Mouse (Mus musculus) adrenal gland, postnatal 14 days (tissue): ENCODE measurements around the gene Pde1b. TPM values are rescaled to one million over a fixed set of nuclear protein-coding genes. Genes with fewer than 3 reads are reported as not detected.

Experiments used
- DNase-seq: peaks from one replicate; pipeline ENCODE4 v3.0.0; 2021; ENCODE audit warnings: mixed read lengths
- long read RNA-seq, 2 experiments: library from polyadenylated mRNA; stranded (forward); transcript quantifications; one replicate each; pipeline ENCODE4 v2.0.0; 2021
- total RNA-seq: library from RNA; stranded (reverse); gene quantifications from 2 replicates; pipeline ENCODE4 v1.2.3, GENCODE M21; 2021

Pde1b gene
- total RNA-seq: 5.2 and 8.1 TPM in 2 replicates
- long read RNA-seq, experiment 1, partial matches to known transcripts: 1 of 9 reads
- long read RNA-seq, experiment 1, other reads (novel, unspliced or antisense): 1 of 9 reads
- long read RNA-seq, experiment 2, transcript Pde1b-201 (16 exons, 3,218 nt): major isoform, 5 of 8 reads
- long read RNA-seq, experiment 2, partial matches to known transcripts: 0 of 8 reads
- long read RNA-seq, experiment 2, other reads (novel, unspliced or antisense): 2 of 8 reads

DNA sequence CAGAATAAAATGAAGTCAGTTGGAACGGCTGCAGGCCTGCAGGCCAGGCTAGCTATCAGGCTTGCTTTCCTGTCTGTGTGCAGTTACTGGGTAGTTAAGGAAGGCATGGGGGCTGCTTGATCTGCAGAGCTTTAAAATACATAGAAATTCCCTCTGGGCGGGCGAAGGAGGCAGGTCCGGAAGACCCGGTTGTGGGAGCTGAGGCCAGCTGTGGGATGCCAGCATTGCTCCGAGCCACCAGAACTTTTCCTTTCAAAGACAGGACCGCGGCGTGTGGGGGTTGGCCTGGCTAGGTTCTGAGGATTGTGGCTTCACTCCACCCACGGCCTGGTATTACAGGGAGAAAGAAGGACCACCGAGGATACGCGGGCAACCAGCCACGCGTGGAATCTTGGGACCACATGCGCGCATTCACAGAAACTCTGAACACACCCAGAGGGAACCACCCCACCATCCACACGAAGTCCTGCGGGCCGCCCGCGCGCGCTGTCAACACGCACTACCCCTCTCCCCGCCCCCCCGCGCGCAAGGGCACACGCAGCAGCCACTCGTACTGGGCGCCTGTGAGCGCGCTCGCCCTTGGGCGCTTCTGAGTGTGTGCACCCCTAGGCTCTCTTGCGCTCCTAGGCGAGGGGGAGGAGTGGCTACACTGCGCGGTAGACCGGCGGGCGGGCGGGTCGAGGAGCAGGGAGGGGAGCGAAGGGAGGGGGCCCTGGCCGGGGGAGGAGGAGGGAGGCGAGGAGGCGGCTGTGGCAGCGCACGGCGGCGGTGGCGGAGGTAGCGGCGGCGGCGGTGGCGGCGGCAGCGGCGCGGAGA is at the start of gene Pde1b:
Gene Pde1b, plus strand, starts transcription at position 600 of the 816 bp plus-strand sequence.
- peak; percentile 84 for DNase-seq

DNA sequence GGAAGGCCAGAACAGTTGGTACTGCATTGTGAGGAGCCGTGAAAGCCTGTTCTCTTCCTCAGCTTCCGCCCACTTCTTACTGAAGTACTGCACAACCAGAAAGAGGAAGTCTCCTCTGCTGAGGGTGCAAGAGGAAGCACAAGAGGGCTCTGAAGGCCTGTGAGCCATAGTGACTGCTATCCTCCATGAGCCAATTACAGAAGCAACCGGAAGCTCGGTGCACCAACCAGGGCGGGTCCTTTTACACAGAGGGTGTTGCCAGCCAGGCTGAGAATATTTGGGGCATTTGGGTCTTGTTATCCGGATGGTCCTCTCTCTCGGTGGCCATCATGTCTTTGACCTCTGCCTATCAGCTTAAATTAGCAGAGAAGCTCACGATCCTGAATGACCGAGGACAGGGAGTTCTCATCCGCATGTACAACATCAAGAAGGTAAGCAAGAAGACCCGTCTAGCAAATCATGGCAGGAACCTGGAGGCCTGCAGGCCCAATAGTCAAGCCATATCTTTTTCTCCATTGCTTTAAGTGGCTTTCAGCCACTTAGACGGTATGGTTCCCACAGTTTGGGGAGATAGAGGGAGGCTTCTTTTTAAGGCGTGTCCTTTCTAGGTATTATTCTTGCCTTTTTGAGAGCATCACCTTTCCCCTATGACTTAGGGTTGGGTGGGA is 49.1 kb upstream of the Pde1b start, which contains the start of gene Nckap1l:
Gene Nckap1l, plus strand, starts transcription at position 244 of the 668 bp plus-strand sequence.
- DNase-seq: peak; percentile 33

DNA sequence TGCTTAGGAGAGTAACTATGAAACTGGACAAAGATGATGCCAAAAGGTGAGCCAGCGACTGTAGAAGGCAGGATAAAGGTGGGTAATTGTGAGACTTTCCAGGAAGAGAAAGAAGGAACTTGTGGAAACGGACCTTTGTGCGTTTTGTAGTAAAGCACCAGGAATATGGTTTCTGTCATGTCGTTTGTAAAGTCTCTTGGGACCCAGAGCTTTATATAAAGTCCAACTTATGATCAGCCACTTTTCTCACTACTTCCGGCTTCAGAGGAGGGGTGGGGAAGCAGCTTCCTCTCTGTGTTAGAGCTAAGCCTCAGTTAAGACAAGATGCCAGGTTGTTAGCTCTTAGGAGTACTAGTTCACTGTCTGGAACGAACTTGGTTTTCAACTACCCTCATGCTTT is 48.4 kb upstream of the Pde1b start:
- DNase-seq: no peak

DNA sequence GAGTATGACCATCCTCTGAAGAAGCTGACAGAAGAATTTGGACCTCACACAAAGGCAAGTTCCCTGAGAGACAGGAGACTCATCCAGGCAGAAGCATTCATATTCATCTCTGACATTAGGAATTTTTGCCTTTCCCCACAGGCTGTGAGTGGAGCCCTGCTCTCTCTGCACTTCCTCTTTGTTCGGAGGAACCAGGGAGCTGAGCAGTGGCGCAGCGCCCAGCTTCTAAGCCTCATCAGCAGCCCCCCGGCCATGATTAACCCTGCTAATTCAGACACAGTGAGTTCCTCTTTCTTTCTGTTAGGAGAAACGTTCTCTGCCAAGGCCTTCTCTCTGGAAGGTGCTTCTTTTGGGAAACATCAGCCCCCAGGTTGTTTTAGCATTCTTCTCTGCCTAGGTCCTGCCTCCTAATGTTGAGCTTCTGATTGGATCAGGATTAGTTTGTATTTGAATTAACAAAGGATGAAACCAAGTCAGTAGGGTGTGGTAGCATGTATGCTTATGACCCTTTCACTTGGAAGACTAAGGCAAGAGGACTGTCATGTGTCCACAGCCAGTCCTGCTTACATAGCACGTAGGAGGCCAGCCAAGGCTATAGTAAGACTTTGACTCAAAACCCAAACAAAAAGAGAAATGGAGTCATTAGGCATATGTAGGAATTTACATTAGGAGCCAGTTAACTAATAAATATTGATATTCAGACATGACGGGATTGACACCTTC is 40.1 kb upstream of the Pde1b start:
- DNase-seq: peak; percentile 14

DNA sequence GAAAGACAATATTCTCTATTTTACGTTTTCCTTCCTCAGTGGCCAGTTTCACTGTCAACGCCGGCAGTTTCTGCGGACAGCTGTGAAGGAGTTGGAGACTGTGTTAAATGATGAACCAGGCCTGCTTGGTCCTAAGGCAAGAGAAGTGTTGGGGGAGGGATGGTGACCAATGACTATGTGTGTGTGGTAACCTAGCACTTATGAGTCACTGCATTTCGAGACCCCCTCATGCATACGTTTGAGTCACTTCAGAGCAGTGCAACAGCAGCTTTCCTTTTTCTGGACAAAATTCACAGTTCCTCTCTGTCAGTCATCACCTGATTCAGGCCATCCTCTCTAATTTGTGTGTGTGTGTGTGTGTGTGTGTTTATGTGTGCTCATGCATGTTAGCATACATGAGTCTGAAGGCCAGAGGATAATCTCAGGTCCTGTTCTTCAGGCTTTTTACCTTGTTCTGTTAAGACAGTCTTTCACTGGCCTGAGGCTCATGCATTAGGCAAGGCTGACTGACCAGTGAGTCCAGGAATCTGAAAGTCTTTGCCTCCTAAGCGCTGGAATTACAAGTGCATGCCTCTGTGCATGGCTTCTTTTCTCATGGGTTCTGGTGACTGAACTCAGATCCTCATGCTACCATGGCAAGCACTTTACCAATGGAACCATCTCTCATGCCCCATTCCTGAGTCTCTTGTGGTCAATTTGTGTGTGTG is 31.2 kb upstream of the Pde1b start:
- no peak for DNase-seq

DNA sequence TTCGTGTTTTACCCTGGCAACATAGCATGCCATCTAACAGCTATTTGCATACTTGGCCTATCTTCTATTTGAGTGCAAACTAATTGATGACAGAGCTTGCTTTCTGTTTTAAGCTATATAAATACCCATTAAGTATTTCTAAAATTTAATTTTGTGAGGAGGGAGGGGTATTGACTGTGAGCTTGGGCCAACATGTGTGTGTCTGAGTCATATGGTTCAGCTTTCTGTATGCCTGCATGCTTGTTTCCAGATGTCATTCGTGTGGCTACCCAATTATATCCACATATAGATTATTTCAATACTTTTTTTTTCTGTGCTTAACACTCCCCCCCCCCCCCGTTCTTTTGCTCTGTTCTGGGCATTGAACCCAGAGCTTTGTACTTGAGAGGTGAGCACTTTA is 30.6 kb upstream of the Pde1b start:
- DNase-seq: no peak

DNA sequence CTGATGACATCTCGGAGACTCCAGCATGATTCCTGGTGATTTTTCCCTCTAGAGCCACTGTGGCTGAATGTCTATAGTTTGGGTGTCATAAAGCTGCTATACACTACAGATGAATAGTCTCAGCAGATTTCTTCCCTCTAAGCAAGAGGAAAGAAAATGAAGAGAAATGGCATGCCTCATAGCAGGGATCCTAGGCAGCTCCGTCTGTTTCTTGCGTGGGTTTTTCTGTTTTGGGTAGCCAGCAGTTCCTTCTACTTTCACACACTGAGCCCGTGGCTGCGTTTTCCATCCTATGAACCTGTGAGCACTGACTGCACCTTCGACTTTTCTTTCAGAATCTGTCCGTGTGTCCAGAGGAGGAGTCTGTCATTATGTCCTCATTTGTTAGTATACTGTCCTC is 29.7 kb upstream of the Pde1b start:
- DNase-seq: no peak

DNA sequence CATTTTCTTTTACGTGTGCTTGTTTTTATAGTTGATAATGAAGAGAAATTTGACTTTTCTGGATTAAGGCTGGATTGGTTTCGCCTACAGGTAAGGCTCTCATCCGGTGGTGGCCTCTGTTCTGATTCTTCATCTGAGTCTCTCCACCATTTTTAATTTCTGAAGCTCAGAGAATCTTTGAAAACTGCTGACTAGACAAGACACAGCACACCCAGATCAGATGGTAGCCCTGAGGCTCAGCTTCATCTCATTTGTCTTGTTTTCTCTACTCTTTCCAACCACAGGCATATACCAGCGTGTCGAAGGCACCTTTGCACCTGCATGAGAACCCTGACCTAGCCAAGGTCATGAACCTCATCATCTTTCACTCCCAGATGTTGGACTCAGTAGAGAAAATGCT is 29.1 kb upstream of the Pde1b start:
- DNase-seq: no peak

DNA sequence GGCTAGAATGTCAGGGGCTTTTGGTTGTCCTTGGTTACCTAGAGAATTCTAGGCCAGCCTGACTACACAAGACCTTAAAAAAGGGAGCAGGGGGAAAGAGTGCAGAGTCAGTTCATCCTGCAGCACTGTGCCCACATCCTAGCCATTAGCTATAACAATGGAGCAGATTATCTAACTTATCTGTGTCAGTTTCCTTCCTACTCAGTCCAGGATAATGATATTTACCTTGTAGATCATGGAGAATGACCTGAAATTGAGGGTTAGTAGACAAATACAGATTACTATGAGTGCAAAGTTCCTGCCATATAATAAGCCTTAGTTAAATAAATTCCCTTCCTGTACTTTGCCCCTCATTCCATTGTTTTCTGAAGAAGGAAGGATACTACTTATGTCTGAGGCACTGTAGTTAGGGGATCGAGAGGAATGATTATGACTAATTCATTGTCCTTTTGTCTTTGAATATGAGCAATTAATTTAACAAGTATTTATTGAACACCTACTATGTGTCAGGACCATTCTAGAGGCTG is 23.7 kb upstream of the Pde1b start:
- DNase-seq: no peak

DNA sequence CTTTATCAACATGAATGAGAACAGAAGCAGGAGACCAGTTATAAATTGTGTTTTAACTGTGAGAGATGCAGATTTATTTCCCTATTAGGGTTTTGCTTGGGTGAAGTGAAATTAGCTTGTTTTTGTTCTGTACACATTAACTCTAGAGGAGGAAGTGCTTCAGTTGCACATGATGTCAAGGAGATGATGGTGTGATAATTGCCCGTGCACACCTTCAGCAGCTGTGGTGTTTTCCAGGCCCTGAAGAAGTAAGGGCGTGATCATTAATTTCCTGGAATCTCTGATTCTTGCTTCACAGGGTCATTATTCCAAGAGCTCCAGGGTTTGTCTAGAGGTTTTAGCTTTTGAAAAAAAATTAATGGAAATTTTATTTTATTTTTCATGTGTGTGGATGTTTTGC is 22.7 kb upstream of the Pde1b start:
- DNase-seq: no peak

DNA sequence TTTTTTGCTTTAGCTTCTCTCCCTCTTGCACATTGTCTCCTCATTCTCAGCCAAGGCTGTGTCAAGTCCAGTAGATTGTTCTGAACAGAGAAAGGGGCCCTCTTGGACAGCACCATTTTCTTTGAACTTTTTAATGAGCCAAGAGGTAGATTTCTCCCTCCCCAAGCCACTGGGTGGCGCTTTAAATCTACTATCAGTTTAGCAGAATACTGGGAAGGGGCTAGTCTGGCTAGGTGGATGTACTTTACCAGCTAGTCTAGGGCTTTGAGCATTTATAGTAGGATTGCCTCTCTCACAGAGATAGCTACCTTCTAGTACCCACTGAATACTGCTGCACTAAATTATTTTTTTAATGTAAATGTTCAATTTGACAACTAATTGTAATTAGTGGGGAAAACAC is 20.3 kb upstream of the Pde1b start:
- peak; percentile 32 for DNase-seq

DNA sequence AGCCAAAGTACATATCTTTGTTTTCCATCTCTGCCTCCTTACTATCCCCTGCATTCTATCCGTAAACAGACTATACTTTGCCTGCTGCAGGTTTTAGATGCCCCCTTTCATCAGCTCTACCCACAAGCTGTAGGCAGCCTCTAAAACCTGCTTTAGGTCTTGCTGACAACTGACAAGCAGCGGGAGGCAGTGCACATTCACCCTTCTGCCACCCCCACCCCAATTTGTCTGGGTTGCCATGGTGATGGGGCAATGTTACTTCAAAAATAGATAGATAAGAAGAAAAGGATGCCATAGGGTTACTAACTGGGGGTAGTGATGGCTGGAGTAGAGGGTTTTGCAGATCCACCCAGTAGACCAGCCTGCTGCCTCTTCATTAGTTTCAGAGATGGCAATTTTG is 18.3 kb upstream of the Pde1b start:
- no peak for DNase-seq

DNA sequence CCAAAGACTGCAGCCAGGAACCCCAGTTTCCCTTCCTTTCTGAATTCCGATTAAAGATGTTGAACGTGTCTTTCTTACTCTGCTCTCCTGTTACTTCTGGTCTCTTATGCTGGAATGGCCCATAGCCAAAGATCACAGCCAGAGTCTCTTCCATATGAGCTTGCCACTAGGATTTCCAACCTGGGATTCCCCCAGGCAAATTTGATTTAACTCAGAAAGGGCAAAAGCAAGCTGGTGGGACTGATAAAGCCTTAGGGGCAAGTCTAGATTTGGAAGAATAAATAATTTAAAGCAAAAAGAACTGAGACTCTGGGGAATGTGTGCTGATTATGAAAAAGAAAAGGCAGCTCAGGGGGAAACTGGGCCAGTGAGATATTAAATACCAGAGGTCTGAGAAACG is 17.7 kb upstream of the Pde1b start:
- DNase-seq: no peak

DNA sequence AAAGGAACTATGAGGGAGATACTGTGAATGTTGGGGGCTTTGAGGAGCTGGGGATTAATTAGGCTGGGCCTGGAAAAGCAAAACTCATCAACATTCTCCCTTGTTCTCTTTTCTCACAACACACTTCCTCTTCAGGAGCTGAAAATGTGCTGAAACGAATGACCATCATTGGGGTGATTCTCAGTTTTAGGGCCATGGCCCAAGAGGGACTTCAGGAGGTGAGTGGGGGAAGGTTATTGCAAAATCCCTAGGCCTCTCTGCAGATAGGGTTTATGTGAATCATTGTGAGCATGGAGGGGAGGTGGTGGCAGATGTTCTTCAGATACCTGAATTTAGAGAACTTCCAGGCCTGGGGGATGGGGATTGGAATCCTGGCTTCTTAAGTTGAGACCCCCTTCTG is 16.2 kb upstream of the Pde1b start:
- no peak for DNase-seq

DNA sequence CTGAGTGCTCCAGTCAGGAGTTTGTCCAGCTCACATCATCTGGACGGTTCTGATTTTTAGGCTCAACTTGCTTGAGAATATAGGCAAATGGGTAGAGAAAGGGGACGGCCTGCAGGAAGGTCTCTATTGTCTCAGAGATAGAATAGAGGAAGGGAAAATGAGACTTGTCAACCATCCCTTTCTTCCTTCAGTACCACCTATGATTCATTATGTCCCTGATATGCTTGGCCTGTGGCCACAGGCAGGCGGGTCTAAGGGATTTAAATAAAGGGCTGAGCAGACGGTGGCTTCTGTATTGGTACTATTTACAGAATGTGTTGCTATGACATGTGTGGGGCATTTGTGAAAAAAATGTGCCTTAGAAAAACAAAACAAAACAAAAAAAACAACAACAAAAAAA is 14.5 kb upstream of the Pde1b start:
- DNase-seq: peak; percentile 24

DNA sequence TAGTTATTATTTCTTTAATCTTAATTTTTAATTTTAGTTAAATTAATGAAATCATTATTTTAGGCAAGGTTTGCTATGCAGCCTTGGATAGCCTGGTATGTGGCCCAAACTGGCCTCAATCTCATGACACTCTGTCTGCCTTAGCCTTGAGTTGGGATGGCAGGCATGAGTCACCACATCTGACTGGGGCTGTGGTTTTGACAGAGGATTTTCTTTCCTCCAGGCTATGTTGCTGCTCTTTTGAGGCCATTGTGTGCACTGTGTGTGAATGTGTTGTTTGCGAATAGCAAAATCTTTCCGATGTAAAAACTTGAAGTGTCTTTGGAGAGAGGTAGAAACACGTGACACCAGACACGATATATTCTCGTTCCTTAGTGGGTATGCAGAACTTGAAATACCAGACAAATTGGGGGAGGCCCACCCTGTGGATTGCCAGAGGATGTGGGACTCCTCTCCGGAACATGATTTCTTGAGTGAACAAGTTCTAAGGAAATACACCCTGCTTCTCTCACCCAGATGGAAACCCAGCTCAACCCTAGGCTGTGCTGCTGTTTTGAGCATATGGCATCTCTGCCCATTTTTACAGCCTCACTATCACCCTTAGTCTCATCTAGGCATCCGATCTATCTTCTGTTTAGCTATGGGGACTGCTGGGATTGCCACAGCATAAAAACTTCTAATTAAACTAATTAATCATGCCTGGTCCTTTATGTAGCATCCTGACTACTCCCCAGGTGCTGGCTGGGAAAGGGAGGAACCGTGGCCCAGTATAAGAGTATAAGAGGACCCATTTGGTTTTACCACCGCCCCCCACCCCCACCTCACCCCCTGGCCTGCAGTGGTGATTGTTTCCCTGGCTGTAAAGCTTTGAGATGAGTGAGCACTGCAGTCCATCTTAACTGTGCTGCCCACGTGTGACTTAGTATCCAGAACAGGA is 6.4 kb upstream of the Pde1b start:
- peak; percentile 70 for DNase-seq

DNA sequence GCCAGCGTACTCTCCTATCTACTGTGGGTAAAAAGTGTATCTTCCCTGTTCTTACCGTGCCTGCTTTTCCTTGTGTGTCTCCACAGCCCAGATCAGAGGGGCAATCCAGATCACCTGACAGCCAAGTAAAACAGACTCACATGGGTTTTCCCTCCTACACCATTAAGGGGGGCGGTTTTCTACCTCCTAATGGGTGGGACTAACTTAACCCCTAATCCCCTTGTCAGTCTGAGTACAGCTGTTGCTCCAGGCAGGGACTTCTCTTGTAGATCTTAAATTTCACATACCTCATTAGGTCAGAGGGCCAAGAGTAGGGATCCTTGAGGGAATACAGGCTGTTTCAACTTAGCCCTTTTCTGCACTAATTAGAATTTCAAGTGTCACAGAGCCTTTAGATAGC is 4.7 kb upstream of the Pde1b start:
- no peak for DNase-seq

DNA sequence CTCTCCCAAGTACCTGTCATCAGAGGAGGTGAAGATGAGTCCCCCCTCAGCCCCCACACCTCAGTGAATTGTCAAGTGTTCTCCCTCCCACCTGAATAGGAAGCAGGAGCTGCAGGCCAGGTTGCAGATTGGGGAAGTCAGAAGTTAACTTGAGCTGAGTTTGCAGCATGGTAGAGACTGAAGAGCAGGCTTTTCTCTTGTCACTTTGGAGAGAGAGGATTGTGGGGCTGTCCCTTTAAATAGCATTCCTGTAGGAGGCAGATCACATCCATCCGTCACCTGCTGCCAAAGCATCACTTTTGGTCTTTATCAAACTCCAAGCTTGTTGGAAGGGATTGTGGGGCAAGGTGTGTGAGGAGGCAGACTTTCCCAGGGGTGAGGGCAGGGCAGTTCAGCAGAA is 2.1 kb upstream of the Pde1b start:
- no peak for DNase-seq

DNA sequence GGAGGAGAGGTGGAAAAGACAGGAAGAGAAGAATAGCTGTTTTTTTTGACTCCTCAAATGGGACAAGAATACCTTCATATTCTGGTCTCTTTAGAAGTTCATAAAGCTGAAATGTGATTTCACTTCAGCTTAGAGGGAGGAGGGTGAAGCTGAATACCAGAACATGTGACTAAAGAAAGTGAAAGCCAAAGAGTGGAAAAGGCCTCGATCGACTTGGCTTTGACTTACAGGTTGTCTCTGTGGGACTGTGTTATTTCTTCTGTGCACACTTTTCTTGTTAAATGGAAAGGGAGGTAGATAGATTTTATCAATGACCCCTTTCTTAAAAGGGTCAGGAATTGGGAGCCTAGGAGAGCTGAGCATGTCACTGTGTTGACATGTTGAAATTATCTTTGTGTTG is 1.6 kb upstream of the Pde1b start:
- DNase-seq: no peak

DNA sequence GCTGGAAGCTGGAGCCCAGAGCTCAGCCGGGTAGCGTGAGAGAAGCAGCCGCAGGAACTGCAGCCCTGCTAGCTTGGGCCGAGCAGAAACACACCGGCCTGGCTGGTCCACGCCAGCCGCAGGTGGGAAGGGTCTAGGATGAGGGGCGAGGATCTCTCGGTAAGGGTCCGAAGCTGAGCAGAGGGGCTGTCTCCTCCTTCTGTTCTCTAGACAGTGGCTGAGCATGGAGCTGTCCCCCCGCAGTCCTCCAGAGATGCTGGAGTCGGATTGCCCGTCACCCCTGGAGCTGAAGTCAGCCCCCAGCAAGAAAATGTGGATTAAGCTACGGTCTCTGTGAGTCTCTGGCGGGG is 392 bp downstream of the Pde1b start:
- DNase-seq: no peak

DNA sequence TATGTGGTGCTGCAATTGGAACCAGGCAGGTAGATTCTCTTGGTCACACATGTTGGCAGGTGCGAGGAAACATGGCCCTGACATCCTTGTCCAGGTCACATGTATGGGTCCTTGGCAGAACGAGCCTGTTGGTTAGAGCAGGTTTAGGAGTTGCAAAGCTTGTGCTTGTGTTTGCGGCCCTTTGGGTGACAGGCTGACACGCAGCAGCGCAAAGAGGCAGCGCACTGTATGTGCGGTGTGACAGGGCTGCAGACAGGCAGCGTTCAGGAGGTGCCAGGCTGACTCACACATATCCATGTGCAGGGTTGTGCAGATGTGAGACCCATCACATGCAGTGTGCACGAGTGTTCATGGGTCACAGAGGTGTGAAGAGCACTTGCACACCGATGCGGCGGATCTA is 826 bp downstream of the Pde1b start:
- DNase-seq: no peak
